Mouse (Mus musculus) embryonic facial prominence, embryonic 10.5 days (tissue): ENCODE data around the gene Slc23a3. TPM values are rescaled to one million over a fixed set of nuclear protein-coding genes. Genes with fewer than 3 reads are reported as not detected.
A peak's percentile ranks its signal among the peaks of the same experiment; 100 is the strongest.

Experiments
- DNase-seq: peaks from one replicate; pipeline ENCODE4 v3.0.0-alpha.2; 2017; ENCODE audit warnings: low spot score
- H3K27ac ChIP-seq: fragments of 300-500 bp; sonication (generic); replicated peaks from 2 replicates; pipeline ENCODE4 v1.5.1; 2016; ENCODE audit warnings: mild to moderate bottlenecking
- H3K27me3 ChIP-seq: fragments of 300-500 bp; sonication (generic); replicated peaks from 2 replicates; pipeline ENCODE4 v1.6.1; 2016; ENCODE audit warnings: low read depth, mild to moderate bottlenecking; ENCODE audit not compliant: poor library complexity, severe bottlenecking
- H3K36me3 ChIP-seq: fragments of 300-500 bp; sonication (generic); replicated peaks from 2 replicates; pipeline ENCODE4 v1.6.1; 2016; ENCODE audit warnings: mild to moderate bottlenecking, moderate library complexity
- H3K4me1 ChIP-seq: fragments of 300-500 bp; sonication (generic); 2 replicates; pipeline ENCODE4 v1.6.1; 2016
- H3K4me3 ChIP-seq: fragments of 300-500 bp; sonication (generic); 2 replicates; pipeline ENCODE4 v1.5.1; 2016; ENCODE audit warnings: mild to moderate bottlenecking, moderate library complexity
- H3K9me3 ChIP-seq: fragments of 300-500 bp; sonication (generic); 2 replicates; pipeline ENCODE4 v1.6.1; 2016; ENCODE audit warnings: mild to moderate bottlenecking
- WGBS: fragments of 180-500 bp; shearing (Covaris S2); methylation state at CpG from one replicate; pipeline ENCODE4 v1.1.7; 2016; 5-methylcytosine and 5-hydroxymethylcytosine counted together
- polyA plus RNA-seq: library from polyadenylated mRNA; unstranded; fragments of >200 nt; fragmentation: Nextera tagmentation; extraction: Ambion mirVana; gene quantifications from 2 replicates; pipeline ENCODE4 v1.2.1, GENCODE M21; 2016

The Slc23a3 gene
- polyA plus RNA-seq, 1 experiment from 2014 or later: 0.06 TPM

- Histone ChIP-seq H3K9me3 (no peaks in the 10 kb centered on the region), H3K27me3 (no peaks in the 10 kb centered on the region), H3K4me3 (peak within 1 kb of the TSS; percentile 72), H3K36me3 (no peaks in the 10 kb centered on the region), H3K4me1 (peaks cover 12% of the 10 kb centered on the region), H3K27ac (peak within 1 kb of the TSS; percentile 96)
- WGBS: 2% methylated on average over 56 of the region's 56 CpGs
- peak; percentile 96 for DNase-seq
Observed at GRCm38 (mm10) chr1:75124346-75125321, 9.1 kb downstream of the Slc23a3 start, which contains the start of gene Nhej1. Nhej1 (minus strand) TSS chr1:75125200.

- H3K27ac ChIP-seq: no peak overlapping the region
- no peaks in the 10 kb centered on the region for H3K36me3 ChIP-seq
- no peak for DNase-seq
- H3K4me1 ChIP-seq: peaks cover 12% of the 10 kb centered on the region
- WGBS: 86% methylated on average over 3 of the region's 3 CpGs
- no peaks in the 10 kb centered on the region for H3K27me3 ChIP-seq
- no peak overlapping the region for H3K4me3 ChIP-seq
- no peaks in the 10 kb centered on the region for H3K9me3 ChIP-seq
Observed at GRCm38 (mm10) chr1:75122211-75122610, 11.5 kb downstream of the Slc23a3 start.

Other genes with a start within 250 kb of the Slc23a3 start
- gene Fev, start 248.5 kb downstream of the Slc23a3 start, polyA plus RNA-seq: not detected in 2 replicates
- not detected in 2 replicates for gene Cryba2, start 240.7 kb downstream of the Slc23a3 start, polyA plus RNA-seq
- 0.08 TPM in 1 of 2 replicates, not detected in the other for gene Cfap65, start 198.3 kb downstream of the Slc23a3 start, polyA plus RNA-seq
- gene Ihh, start 182.2 kb downstream of the Slc23a3 start, polyA plus RNA-seq: 0.11 TPM in 1 of 2 replicates, not detected in the other
- 11.1 and 13.8 TPM in 2 replicates for gene Nhej1, start 8.7 kb downstream of the Slc23a3 start, polyA plus RNA-seq
- 45.3 and 46.2 TPM in 2 replicates for gene Cnppd1, start 8.8 kb upstream of the Slc23a3 start, polyA plus RNA-seq
- gene Retreg2, start 8.9 kb upstream of the Slc23a3 start, polyA plus RNA-seq: 32.1 and 35.8 TPM in 2 replicates
- gene Zfand2b, start 34.8 kb upstream of the Slc23a3 start, polyA plus RNA-seq: 32.6 and 33.6 TPM in 2 replicates
- gene Abcb6, start 46.5 kb upstream of the Slc23a3 start, polyA plus RNA-seq: 32.3 and 34.8 TPM in 2 replicates
- 22.9 and 27.2 TPM in 2 replicates for gene Ankzf1, start 58.3 kb upstream of the Slc23a3 start, polyA plus RNA-seq
- 20.7 and 21.8 TPM in 2 replicates for gene Atg9a, start 58.3 kb upstream of the Slc23a3 start, polyA plus RNA-seq
- 13.3 and 14.5 TPM in 2 replicates for gene Glb1l, start 76.9 kb upstream of the Slc23a3 start, polyA plus RNA-seq
- 139 and 145 TPM in 2 replicates for gene Stk16, start 76.9 kb upstream of the Slc23a3 start, polyA plus RNA-seq
- gene Tuba4a, start 86.0 kb upstream of the Slc23a3 start, polyA plus RNA-seq: 14.6 and 16.3 TPM in 2 replicates
- not detected in 2 replicates for gene A630095N17Rik, start 98.2 kb upstream of the Slc23a3 start, polyA plus RNA-seq
- 27.0 and 27.5 TPM in 2 replicates for gene Dnajb2, start 102.5 kb upstream of the Slc23a3 start, polyA plus RNA-seq
- 1.7 and 2.1 TPM in 2 replicates for gene Ptprn, start 130.6 kb upstream of the Slc23a3 start, polyA plus RNA-seq
- gene Resp18, start 144.5 kb upstream of the Slc23a3 start, polyA plus RNA-seq: 1.9 and 2.5 TPM in 2 replicates
- 144 and 150 TPM in 2 replicates for gene Dnpep, start 184.1 kb upstream of the Slc23a3 start, polyA plus RNA-seq
- 10.4 and 15.6 TPM in 2 replicates for gene Des, start 226.4 kb upstream of the Slc23a3 start, polyA plus RNA-seq
- gene Speg, start 241.4 kb upstream of the Slc23a3 start, polyA plus RNA-seq: 30.2 and 30.6 TPM in 2 replicates